Mouse (Mus musculus): ENCODE results near the gene Mmaa. TPM values are rescaled to one million over a fixed set of nuclear protein-coding genes. Genes with fewer than 3 reads are reported as not detected.

Mmaa gene
- polyA plus RNA-seq (2012; ENCODE audit: insufficient read depth, low replicate concordance) = 0.57 TPM in 1 of 2 replicates, not detected in the other

- Histone ChIP-seq H3K9me3 (no peaks in the 10 kb centered on the region), H3K4me1 (peaks cover 32% of the 10 kb centered on the region), H3K36me3 (replicated peaks; ENCODE audit: low read length) (no peaks in the 10 kb centered on the region), H3K27me3 (replicated peaks) (no peaks in the 10 kb centered on the region), H3K4me3 (replicated peaks) (peak within 1 kb of the TSS; percentile 96)
- TF ChIP-seq GATA1 (IDR thresholded peaks at IDR 0.05; ENCODE audit: borderline replicate concordance, low read length) (no peak), FLI1 (IDR thresholded peaks at IDR 0.05; ENCODE audit: low read length) (peak; percentile 46; the same call in 1 of the 2 replicates)
Measured at GRCm38 (mm10) chr8:79294610-79295275, at the start of gene Mmaa. TSS of gene Mmaa (minus strand) at chr8:79294937.

GRCm38 (mm10) chr8:79341236-79341635 lies 46.5 kb upstream of the Mmaa start:
- Histone ChIP-seq H3K27me3 (replicated peaks) (no peaks in the 10 kb centered on the region), H3K9me3 (no peaks in the 10 kb centered on the region), H3K36me3 (replicated peaks; ENCODE audit: low read length) (peaks cover 31% of the 10 kb centered on the region), H3K4me1 (peaks cover 50% of the 10 kb centered on the region), H3K4me3 (replicated peaks) (peak overlapping the region; percentile 53)
- TF ChIP-seq GATA1 (IDR thresholded peaks at IDR 0.05; ENCODE audit: borderline replicate concordance, low read length) (no peak), FLI1 (IDR thresholded peaks at IDR 0.05; ENCODE audit: low read length) (no peak)

GRCm38 (mm10) chr8:79339555-79339954 lies 44.8 kb upstream of the Mmaa start:
- H3K9me3 ChIP-seq = no peaks in the 10 kb centered on the region
- no peak overlapping the region for H3K4me3 ChIP-seq (replicated peaks)
- peaks cover 3% of the 10 kb centered on the region for H3K27me3 ChIP-seq (replicated peaks)
- peaks cover 31% of the 10 kb centered on the region for H3K36me3 ChIP-seq (replicated peaks; ENCODE audit: low read length)
- TF ChIP-seq GATA1 (IDR thresholded peaks at IDR 0.05; ENCODE audit: borderline replicate concordance, low read length) = no peak
- TF ChIP-seq FLI1 (IDR thresholded peaks at IDR 0.05; ENCODE audit: low read length) = no peak
- H3K4me1 ChIP-seq = peaks cover 50% of the 10 kb centered on the region

- Histone ChIP-seq H3K27me3 (replicated peaks) (peaks cover 3% of the 10 kb centered on the region), H3K36me3 (replicated peaks; ENCODE audit: low read length) (peaks cover 30% of the 10 kb centered on the region), H3K4me1 (peaks cover 42% of the 10 kb centered on the region), H3K9me3 (peaks cover 4% of the 10 kb centered on the region), H3K4me3 (replicated peaks) (no peak overlapping the region)
- TF ChIP-seq GATA1 (IDR thresholded peaks at IDR 0.05; ENCODE audit: borderline replicate concordance, low read length) (no peak), FLI1 (IDR thresholded peaks at IDR 0.05; ENCODE audit: low read length) (no peak)
Measured at GRCm38 (mm10) chr8:79338619-79339018, 43.9 kb upstream of the Mmaa start.

- Histone ChIP-seq H3K4me1 (no peaks in the 10 kb centered on the region; the same call in 1 of the 2 replicates), H3K9me3 (peaks cover 24% of the 10 kb centered on the region), H3K36me3 (replicated peaks; ENCODE audit: low read length) (no peaks in the 10 kb centered on the region), H3K27me3 (replicated peaks) (peaks cover 12% of the 10 kb centered on the region), H3K4me3 (replicated peaks) (peak overlapping the region; percentile 29)
- no peak for TF ChIP-seq GATA1 (IDR thresholded peaks at IDR 0.05; ENCODE audit: borderline replicate concordance, low read length)
- TF ChIP-seq FLI1 (IDR thresholded peaks at IDR 0.05; ENCODE audit: low read length) = no peak
Measured at GRCm38 (mm10) chr8:79332109-79332900, 37.6 kb upstream of the Mmaa start.

- H3K27me3 ChIP-seq (replicated peaks) = peaks cover 13% of the 10 kb centered on the region
- no peak for TF ChIP-seq FLI1 (IDR thresholded peaks at IDR 0.05; ENCODE audit: low read length)
- no peak for TF ChIP-seq GATA1 (IDR thresholded peaks at IDR 0.05; ENCODE audit: borderline replicate concordance, low read length)
- no peaks in the 10 kb centered on the region; the same call in 1 of the 2 replicates for H3K4me1 ChIP-seq
- no peak overlapping the region for H3K4me3 ChIP-seq (replicated peaks)
- no peaks in the 10 kb centered on the region for H3K36me3 ChIP-seq (replicated peaks; ENCODE audit: low read length)
- peaks cover 24% of the 10 kb centered on the region for H3K9me3 ChIP-seq
Measured at GRCm38 (mm10) chr8:79331571-79331970, 36.8 kb upstream of the Mmaa start.

- peaks cover 13% of the 10 kb centered on the region for H3K27me3 ChIP-seq (replicated peaks)
- TF ChIP-seq GATA1 (IDR thresholded peaks at IDR 0.05; ENCODE audit: borderline replicate concordance, low read length) (no peak), FLI1 (IDR thresholded peaks at IDR 0.05; ENCODE audit: low read length) (no peak)
Measured at GRCm38 (mm10) chr8:79331017-79331416, 36.3 kb upstream of the Mmaa start.

GRCm38 (mm10) chr8:79329735-79330134 lies 35.0 kb upstream of the Mmaa start:
- Histone ChIP-seq H3K27me3 (replicated peaks) (peaks cover 18% of the 10 kb centered on the region), H3K4me1 (no peaks in the 10 kb centered on the region; the same call in 1 of the 2 replicates), H3K36me3 (replicated peaks; ENCODE audit: low read length) (no peaks in the 10 kb centered on the region), H3K4me3 (replicated peaks) (no peak overlapping the region), H3K9me3 (peaks cover 24% of the 10 kb centered on the region)
- no peak for TF ChIP-seq GATA1 (IDR thresholded peaks at IDR 0.05; ENCODE audit: borderline replicate concordance, low read length)
- TF ChIP-seq FLI1 (IDR thresholded peaks at IDR 0.05; ENCODE audit: low read length) = no peak

More at GRCm38 (mm10) chr8:79331017-79331416, 36.3 kb upstream of the Mmaa start:
- Histone ChIP-seq H3K36me3 (replicated peaks; ENCODE audit: low read length) (no peaks in the 10 kb centered on the region), H3K9me3 (peaks cover 24% of the 10 kb centered on the region), H3K4me3 (replicated peaks) (no peak overlapping the region), H3K4me1 (no peaks in the 10 kb centered on the region; the same call in 1 of the 2 replicates)

- Histone ChIP-seq H3K36me3 (replicated peaks; ENCODE audit: low read length) (no peaks in the 10 kb centered on the region), H3K4me1 (peaks cover 2% of the 10 kb centered on the region; the same call in 1 of the 2 replicates), H3K4me3 (replicated peaks) (no peak overlapping the region), H3K27me3 (replicated peaks) (peaks cover 20% of the 10 kb centered on the region), H3K9me3 (peaks cover 24% of the 10 kb centered on the region)
- TF ChIP-seq GATA1 (IDR thresholded peaks at IDR 0.05; ENCODE audit: borderline replicate concordance, low read length) (no peak), FLI1 (IDR thresholded peaks at IDR 0.05; ENCODE audit: low read length) (no peak)
Measured at GRCm38 (mm10) chr8:79329182-79329581, 34.4 kb upstream of the Mmaa start.

Measured in megakaryocyte, embryonic 14.5 days (primary cell).